Mouse (Mus musculus) hindbrain, embryonic 16.5 days (tissue): ENCODE data around the gene Cmtm1. TPM values are rescaled to one million over a fixed set of nuclear protein-coding genes. Genes with fewer than 3 reads are reported as not detected.
A peak's percentile ranks its signal among the peaks of the same experiment; 100 is the strongest.

ENCODE experiments used
- ATAC-seq: fragments of 200-750 bp; cut with Nextera tagmentation; 2 replicates; pipeline ENCODE4 v1.8.0; 2017; ENCODE audit warnings: moderate TSS enrichment, moderate library complexity
- H3K27ac ChIP-seq: fragments of 300-500 bp; sonication (generic); 2 replicates; pipeline ENCODE4 v1.5.1; 2014; ENCODE audit warnings: low read depth, mild to moderate bottlenecking, control low read depth, low read length, moderate library complexity
- H3K27me3 ChIP-seq: fragments of 300-500 bp; sonication (generic); replicated peaks from 2 replicates; pipeline ENCODE4 v1.6.1; 2014; ENCODE audit warnings: low read length; ENCODE audit not compliant: control insufficient read depth, insufficient read depth
- H3K36me3 ChIP-seq: fragments of 300-500 bp; sonication (generic); 2 replicates; pipeline ENCODE4 v1.6.1; 2014; ENCODE audit warnings: mild to moderate bottlenecking, low read length, moderate library complexity, mixed read lengths; ENCODE audit not compliant: control insufficient read depth, insufficient read depth
- H3K4me1 ChIP-seq: fragments of 300-500 bp; sonication (generic); 2 replicates; pipeline ENCODE4 v1.6.1; 2014; ENCODE audit warnings: low read depth, low read length; ENCODE audit not compliant: control insufficient read depth, insufficient read depth
- H3K4me2 ChIP-seq: fragments of 300-500 bp; sonication (generic); 2 replicates; pipeline ENCODE4 v1.6.1; 2014; ENCODE audit warnings: mild to moderate bottlenecking, low read length, control low read depth, moderate library complexity
- H3K4me3 ChIP-seq: fragments of 300-500 bp; sonication (generic); 2 replicates; pipeline ENCODE4 v1.5.1; 2014; ENCODE audit warnings: mild to moderate bottlenecking, low read length, control low read depth, moderate library complexity
- H3K9ac ChIP-seq: fragments of 300-500 bp; sonication (generic); 2 replicates; pipeline ENCODE4 v1.6.1; 2014; ENCODE audit warnings: low read depth, mild to moderate bottlenecking, control low read depth, low read length, moderate library complexity
- H3K9me3 ChIP-seq: fragments of 300-500 bp; sonication (generic); 2 replicates; pipeline ENCODE4 v1.6.1; 2014; ENCODE audit warnings: mild to moderate bottlenecking, low read length, moderate library complexity; ENCODE audit not compliant: control insufficient read depth
- WGBS: fragments of 180-500 bp; shearing (Covaris S2); extraction: QIAGEN DNeasy Blood & Tissue Kit; methylation state at CpG from one replicate; pipeline ENCODE4 v1.1.7; 2014; 5-methylcytosine and 5-hydroxymethylcytosine counted together
- polyA plus RNA-seq: library from polyadenylated mRNA; unstranded; fragments of >200 nt; fragmentation: Nextera tagmentation; extraction: Ambion mirVana; gene quantifications from 2 replicates; pipeline ENCODE4 v1.2.1, GENCODE M21; 2015

The Cmtm1 gene
- polyA plus RNA-seq, 1 experiment from 2014 or later = not detected

DNA sequence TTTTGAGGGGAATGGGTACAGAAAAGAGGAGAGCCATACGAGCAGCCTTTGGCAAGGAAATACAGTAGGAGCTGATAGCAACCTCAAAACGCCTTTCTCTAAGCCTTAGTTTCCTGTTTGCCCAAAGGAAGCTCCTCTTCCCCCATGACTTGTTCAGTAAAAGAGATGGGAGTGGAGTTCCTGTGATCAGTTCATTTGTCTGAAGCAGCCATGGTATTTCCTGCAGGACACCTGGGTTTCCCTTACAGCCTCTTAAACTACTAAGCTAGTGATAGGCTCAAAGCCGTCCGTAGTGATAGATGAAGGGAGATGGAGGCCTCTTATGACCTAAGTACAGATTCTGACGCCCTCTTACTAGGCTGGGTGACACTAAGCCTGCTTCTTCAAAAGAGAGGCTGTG is 32.5 kb upstream of the Cmtm1 start:
- no peak for ATAC-seq
- Histone ChIP-seq H3K9ac (no peak overlapping the region), H3K27me3 (no peaks in the 10 kb centered on the region), H3K4me2 (no peak overlapping the region), H3K27ac (no peak overlapping the region), H3K36me3 (no peaks in the 10 kb centered on the region), H3K4me3 (no peak overlapping the region), H3K9me3 (no peaks in the 10 kb centered on the region; the same call in 1 of the 2 replicates), H3K4me1 (peaks cover 5% of the 10 kb centered on the region; the same call in 1 of the 2 replicates)
- WGBS = 83% methylated on average over 5 of the region's 5 CpGs

DNA sequence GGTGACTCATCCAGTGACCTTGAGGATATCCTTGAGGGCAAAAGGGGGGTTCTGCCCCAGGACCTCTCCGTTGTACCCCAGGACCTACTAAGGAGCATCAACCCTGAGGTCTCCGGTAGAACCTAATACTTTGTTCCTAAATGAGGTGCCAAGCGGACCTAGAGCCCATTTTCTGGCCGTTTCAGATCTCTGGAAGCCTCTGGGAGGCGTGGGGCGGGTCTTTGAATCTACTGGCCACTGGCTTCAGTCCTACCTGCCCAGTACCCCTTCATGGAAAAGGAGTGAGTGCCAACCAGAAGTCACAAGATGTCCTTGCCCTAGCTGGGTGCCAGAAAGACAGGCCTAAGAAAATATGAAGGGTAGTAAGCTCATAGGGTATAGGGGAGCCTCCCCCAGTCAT is 31.7 kb upstream of the Cmtm1 start:
- ATAC-seq = no peak

DNA sequence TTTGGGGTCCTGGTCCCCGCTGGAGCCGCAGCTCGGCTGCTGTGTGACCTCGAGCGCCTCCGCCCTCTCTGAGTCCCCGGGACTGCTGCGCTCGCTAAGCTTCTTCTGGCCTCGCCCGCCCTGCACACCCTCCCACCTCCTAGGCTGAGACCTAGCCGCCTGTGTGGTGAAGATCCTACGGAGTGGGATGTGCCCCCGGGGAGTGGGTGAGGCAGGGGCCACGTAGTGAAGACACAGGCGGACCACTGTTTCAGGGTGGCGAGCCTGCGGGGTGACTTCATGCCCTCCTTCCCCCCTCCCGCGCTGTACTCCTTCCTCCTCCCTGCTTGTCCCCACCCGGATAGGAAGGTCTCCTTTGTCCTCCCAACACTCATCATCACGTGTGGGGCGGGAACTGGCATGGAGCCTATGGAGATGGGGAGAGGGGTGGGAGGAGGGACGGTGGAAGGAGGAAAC is 31.2 kb upstream of the Cmtm1 start:
- peak; percentile 59 for ATAC-seq
- Histone ChIP-seq H3K36me3 (no peaks in the 10 kb centered on the region), H3K4me2 (peak overlapping the region; percentile 85), H3K27ac (peak overlapping the region; percentile 83), H3K4me3 (peak overlapping the region; percentile 61), H3K4me1 (peaks cover 5% of the 10 kb centered on the region; the same call in 1 of the 2 replicates), H3K9me3 (no peaks in the 10 kb centered on the region; the same call in 1 of the 2 replicates), H3K9ac (peak overlapping the region; percentile 85), H3K27me3 (no peaks in the 10 kb centered on the region)
- WGBS = 0% methylated on average over 24 of the region's 24 CpGs

More for the DNA sequence above, 31.7 kb upstream of the Cmtm1 start:
- H3K9me3 ChIP-seq = no peaks in the 10 kb centered on the region; the same call in 1 of the 2 replicates
- peaks cover 5% of the 10 kb centered on the region; the same call in 1 of the 2 replicates for H3K4me1 ChIP-seq
- no peak overlapping the region for H3K27ac ChIP-seq
- peak overlapping the region; percentile 61; the same call in 1 of the 2 replicates for H3K4me3 ChIP-seq
- 51% methylated on average over 6 of the region's 6 CpGs for WGBS
- peak overlapping the region; percentile 85 for H3K4me2 ChIP-seq
- H3K36me3 ChIP-seq = no peaks in the 10 kb centered on the region
- H3K9ac ChIP-seq = no peak overlapping the region
- H3K27me3 ChIP-seq = no peaks in the 10 kb centered on the region

DNA sequence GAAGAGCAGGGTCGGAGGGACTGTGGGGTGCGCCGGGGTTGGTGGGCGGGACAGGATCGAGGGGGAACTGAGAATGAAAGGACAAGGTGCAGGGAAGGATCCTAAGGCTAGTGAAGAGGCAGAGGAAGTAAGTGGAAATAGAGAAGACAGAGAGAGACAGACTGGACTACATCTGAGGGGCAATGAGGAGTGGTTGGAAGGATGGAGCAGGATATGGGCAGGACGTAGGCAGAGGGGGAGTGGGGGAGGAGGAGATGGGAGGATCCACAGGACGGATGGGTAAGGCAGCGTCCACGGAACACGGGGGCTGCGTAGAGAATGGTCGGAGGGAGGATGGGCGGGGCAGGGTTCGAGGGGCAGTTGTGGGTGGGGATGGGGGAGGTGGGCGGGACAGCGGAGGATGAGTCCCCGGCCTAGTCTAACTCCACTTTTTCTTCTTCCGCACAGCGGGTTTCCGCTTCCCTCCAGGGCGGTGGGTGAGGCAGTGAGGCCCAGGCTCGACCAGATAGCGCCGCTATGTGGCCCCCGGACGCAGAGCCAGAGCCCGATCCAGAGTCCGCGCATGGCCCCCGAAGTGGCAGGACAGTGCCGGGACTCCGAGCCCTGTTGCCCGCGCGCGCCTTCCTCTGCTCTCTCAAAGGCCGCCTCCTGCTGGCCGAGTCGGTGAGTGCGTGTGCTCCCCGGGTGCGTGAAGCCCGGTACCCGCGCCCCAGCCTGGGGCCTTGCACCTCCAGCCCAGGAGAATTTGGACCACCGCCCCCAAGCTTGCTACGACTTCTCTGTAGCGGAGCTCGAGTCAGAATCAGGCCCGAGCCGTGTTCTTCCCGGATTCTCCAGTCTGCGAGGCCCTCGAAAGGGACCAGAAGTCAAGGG is 30.5 kb upstream of the Cmtm1 start:
- Histone ChIP-seq H3K4me2 (peak overlapping the region; percentile 85), H3K9me3 (no peaks in the 10 kb centered on the region; the same call in 1 of the 2 replicates), H3K36me3 (no peaks in the 10 kb centered on the region), H3K4me3 (peak overlapping the region; percentile 61), H3K27ac (peak overlapping the region; percentile 83), H3K27me3 (no peaks in the 10 kb centered on the region), H3K9ac (peak overlapping the region; percentile 85), H3K4me1 (peaks cover 5% of the 10 kb centered on the region; the same call in 1 of the 2 replicates)
- ATAC-seq = peak; percentile 83
- under 1% methylated on average over 54 of the region's 54 CpGs for WGBS

DNA sequence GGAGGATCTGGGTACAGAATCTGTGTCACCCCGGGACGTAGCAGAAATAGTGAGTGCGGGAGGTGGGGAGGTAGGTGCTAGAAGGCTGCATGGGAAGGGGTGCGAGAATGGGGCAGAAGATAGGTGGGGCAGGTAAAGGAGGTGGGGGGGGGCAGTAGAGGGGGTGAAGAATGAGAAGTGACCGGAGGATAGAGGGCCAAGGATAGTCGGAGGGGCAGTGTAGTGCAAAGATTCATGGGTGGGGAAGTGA is 30.0 kb upstream of the Cmtm1 start:
- Histone ChIP-seq H3K9me3 (no peaks in the 10 kb centered on the region; the same call in 1 of the 2 replicates), H3K9ac (peak overlapping the region; percentile 85), H3K4me1 (peaks cover 5% of the 10 kb centered on the region; the same call in 1 of the 2 replicates), H3K4me2 (peak overlapping the region; percentile 85), H3K27ac (peak overlapping the region; percentile 59; the same call in 1 of the 2 replicates), H3K4me3 (peak overlapping the region; percentile 61), H3K36me3 (no peaks in the 10 kb centered on the region), H3K27me3 (no peaks in the 10 kb centered on the region)
- WGBS = 3% methylated on average over 6 of the region's 6 CpGs
- ATAC-seq = peak; percentile 10; the same call in 1 of the 2 replicates

DNA sequence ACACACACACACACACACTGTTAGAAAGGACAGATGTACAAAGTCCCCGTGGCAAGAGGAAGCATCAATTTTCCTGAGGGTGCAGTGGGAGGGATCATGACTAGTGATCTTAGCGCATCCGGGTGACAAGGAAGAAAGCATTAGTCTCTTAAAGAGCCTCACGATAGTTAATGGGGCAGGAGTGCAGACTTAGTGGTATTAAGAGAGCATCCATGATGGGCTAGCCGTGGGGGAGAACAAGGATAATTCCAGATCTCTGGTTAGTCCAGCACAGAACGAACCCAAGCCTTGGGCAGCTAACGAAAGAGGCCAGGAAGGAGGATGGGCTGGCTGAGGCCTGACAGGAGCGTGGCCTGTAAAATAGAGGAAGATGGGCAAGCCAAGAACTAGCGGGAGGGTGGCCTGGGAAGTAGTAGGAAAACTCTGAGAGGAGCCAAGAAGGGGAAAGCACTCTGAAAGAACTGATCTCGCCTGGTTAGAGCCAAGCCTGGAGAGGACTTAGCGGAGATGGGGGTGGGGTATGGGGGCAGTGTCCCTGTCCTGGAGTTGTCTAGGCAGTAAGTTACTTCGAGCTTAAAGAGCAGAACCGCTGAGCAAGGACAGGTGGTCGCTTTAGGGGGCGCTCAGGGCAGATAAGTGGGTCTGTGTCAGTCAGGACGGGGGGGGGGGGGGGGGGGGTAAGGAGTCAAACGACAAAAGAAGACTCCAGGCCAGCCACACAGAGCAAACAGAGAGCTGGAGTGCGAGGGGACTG is 29.5 kb upstream of the Cmtm1 start, which contains the start of gene Cmtm3:
Gene Cmtm3 (plus strand): TSS at position 182 of the 754 bp plus-strand sequence.
- Histone ChIP-seq H3K27ac (peak within 1 kb of the TSS; percentile 59; the same call in 1 of the 2 replicates), H3K9ac (peak within 1 kb of the TSS; percentile 85), H3K27me3 (no peaks in the 10 kb centered on the region), H3K4me3 (peak within 1 kb of the TSS; percentile 61), H3K36me3 (no peaks in the 10 kb centered on the region), H3K9me3 (no peaks in the 10 kb centered on the region; the same call in 1 of the 2 replicates), H3K4me2 (peak within 1 kb of the TSS; percentile 85), H3K4me1 (peaks cover 5% of the 10 kb centered on the region; the same call in 1 of the 2 replicates)
- 15% methylated on average over 17 of the region's 18 CpGs for WGBS
- ATAC-seq = no peak

DNA sequence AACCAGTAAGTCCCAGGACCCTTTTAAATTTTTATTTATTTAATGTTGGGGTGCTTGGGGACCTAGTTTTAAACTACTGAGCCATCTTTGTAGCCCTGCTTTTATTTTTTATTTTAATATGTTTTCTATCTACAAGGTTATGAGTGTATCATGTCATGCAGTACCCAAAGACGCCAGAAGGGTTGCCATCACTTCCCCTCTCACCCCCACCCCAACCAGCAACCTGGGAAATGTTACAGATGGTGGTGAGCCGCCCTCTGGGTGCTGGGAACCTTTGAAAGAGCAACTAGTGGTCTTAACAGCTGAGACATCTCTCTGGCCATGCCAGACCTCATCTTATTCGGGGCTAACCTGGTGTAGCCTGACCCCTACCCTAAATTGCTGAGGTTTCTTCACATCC is 27.9 kb upstream of the Cmtm1 start:
- no peaks in the 10 kb centered on the region for H3K27me3 ChIP-seq
- H3K4me1 ChIP-seq = peaks cover 5% of the 10 kb centered on the region; the same call in 1 of the 2 replicates
- no peaks in the 10 kb centered on the region; the same call in 1 of the 2 replicates for H3K9me3 ChIP-seq
- no peak overlapping the region for H3K4me3 ChIP-seq
- H3K9ac ChIP-seq = no peak overlapping the region
- no peak overlapping the region for H3K4me2 ChIP-seq
- no peaks in the 10 kb centered on the region for H3K36me3 ChIP-seq
- no peak overlapping the region for H3K27ac ChIP-seq
- WGBS = 51% methylated on average over 3 of the region's 3 CpGs
- no peak for ATAC-seq

DNA sequence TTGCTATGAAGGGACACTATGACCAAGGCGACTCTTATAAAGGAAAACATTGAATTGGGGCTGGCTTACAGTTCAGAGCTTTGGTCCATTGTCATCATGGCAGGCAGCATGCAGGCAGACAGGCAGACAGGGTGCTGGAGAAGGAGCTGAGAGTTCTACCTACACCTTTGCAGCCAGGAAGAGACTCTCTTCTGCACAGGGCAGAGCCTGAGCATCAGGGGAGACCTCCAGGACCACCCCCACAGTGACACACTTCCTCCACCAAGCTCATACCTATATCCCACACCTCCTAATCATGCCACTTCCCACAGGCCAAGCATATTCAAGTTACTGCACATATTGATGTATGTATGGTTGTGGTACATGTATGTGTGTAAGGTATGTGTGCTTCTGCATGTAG is 26.9 kb upstream of the Cmtm1 start:
- no peak overlapping the region for H3K27ac ChIP-seq
- H3K9ac ChIP-seq = no peak overlapping the region
- H3K36me3 ChIP-seq = no peaks in the 10 kb centered on the region
- no peaks in the 10 kb centered on the region for H3K27me3 ChIP-seq
- 61% methylated on average over 1 of the region's 1 CpGs for WGBS
- no peak overlapping the region for H3K4me3 ChIP-seq
- peaks cover 5% of the 10 kb centered on the region; the same call in 1 of the 2 replicates for H3K4me1 ChIP-seq
- no peak overlapping the region for H3K4me2 ChIP-seq
- H3K9me3 ChIP-seq = no peaks in the 10 kb centered on the region; the same call in 1 of the 2 replicates
- ATAC-seq = no peak
